Mouse (Mus musculus): ENCODE results near the gene Htr1d. TPM values are rescaled to one million over a fixed set of nuclear protein-coding genes. Genes with fewer than 3 reads are reported as not detected.

The Htr1d gene
- under 1 TPM; 0.39 to 0.41 TPM for total RNA-seq (2021)
- long read RNA-seq, experiment 1, result 0 reads
- long read RNA-seq, experiment 2, result 0 reads

DNA sequence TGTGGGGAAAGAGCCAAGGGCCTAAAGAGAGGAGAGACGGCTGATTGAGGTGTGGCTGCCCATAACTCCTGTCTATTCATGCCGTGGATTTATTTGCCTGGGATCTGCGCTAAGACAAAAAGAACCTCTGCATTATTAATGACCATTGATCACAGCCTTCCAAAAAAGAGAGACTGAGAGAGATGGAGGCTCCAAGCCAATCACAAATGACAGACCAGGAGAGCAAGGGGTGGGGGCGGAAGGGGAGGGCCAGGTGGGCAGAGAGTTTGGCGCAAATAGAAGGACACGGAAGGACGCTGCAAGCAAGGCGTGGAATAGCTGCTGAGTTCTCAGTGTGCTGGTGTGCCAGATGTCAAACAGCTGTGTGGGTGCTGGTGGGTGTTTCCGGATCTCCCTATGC is at the start of gene Htr1d:
Gene Htr1d, plus strand, starts transcription at position 301 of the 400 bp plus-strand sequence.
- no peak for TF ChIP-seq CTCF (conservative IDR thresholded peaks at IDR 0.05)
- DNase-seq (ENCODE audit: low spot score in 2 of 2), result no peak
- no peak within 1 kb of the TSS for H3K27ac ChIP-seq
- peak within 1 kb of the TSS; percentile 54 for H3K4me3 ChIP-seq

DNA sequence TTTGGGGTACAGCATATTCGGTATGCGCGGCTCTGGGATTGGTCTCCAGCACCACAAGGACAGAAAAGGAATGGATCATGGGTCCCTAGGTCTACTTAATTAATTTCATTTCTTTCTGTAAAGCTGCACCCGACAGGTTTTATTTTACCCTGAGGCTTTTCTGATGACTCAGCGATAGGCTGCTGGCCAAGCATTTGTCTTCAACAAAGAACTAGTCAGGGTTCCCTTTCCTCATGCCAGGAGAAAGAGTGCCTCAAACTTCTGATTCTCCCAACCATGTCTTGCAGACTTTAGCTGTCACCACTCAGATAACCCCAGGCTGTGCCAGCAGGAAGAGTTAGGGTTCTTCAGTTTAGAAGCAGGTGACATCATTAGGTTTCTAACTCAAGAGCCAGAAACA is 46.3 kb upstream of the Htr1d start:
- Histone ChIP-seq H3K4me3 (no peak overlapping the region), H3K27ac (no peak overlapping the region)
- TF ChIP-seq CTCF (conservative IDR thresholded peaks at IDR 0.05), result no peak
- no peak for DNase-seq (ENCODE audit: low spot score in 2 of 2)

DNA sequence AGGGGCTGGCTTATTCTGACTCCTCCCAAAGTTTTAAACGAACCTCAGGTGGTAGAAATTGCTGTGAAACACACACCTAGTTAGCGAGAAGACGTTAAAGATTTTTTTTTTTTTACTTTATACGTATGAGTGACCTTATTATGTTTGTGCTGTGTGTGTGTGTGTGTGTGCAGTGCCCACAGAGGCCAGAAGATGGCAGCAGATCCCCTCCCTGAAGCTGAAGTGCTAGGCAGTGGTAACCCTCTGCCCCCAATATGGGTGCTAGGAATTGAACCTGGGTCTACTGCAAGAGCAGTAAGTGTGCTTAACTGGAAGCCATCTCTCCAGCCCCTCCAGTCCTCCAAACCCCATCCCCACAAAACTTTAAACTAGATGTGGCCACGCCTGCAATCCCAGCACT is 40.3 kb upstream of the Htr1d start:
- peak; percentile 43 for TF ChIP-seq CTCF (conservative IDR thresholded peaks at IDR 0.05)
- DNase-seq (ENCODE audit: low spot score in 2 of 2), result no peak
- Histone ChIP-seq H3K4me3 (no peak overlapping the region), H3K27ac (no peak overlapping the region)

- Histone ChIP-seq H3K4me3 (no peak overlapping the region), H3K27ac (no peak overlapping the region)
- DNase-seq (ENCODE audit: low spot score in 2 of 2), result no peak
- no peak for TF ChIP-seq CTCF (conservative IDR thresholded peaks at IDR 0.05)
Observed at GRCm38 (mm10) chr4:136383839-136384238, 39.5 kb upstream of the Htr1d start.

GRCm38 (mm10) chr4:136387261-136387660 is 36.1 kb upstream of the Htr1d start:
- no peak overlapping the region for H3K4me3 ChIP-seq
- no peak overlapping the region for H3K27ac ChIP-seq
- DNase-seq (ENCODE audit: low spot score in 2 of 2), result no peak

GRCm38 (mm10) chr4:136401806-136402205 is 21.5 kb upstream of the Htr1d start:
- Histone ChIP-seq H3K4me3 (no peak overlapping the region), H3K27ac (no peak overlapping the region)
- no peak for TF ChIP-seq CTCF (conservative IDR thresholded peaks at IDR 0.05)
- DNase-seq (ENCODE audit: low spot score in 2 of 2), result no peak

More at GRCm38 (mm10) chr4:136387261-136387660, 36.1 kb upstream of the Htr1d start:
- TF ChIP-seq CTCF (conservative IDR thresholded peaks at IDR 0.05), result no peak

DNA sequence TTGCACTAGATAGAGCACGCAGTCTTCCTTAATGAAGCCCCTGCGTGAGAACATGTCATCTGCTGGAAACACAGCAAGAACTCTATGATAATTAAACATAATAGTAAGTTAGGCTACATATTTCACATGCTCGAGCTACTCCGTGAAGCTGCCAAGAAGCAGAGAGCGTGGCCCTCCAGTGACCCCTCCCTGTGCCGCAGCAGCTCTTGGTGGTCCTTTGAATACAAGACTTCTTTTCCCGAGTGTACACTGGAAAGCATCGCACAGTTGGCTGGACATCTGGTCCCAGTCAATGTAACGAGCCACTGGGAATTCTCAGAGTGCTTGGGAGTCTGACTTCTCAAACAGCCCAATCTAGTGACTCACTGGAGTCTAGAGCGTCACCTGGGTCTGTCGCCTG is 15.5 kb upstream of the Htr1d start:
- no peak overlapping the region for H3K4me3 ChIP-seq
- no peak for DNase-seq (ENCODE audit: low spot score in 2 of 2)

GRCm38 (mm10) chr4:136411995-136412765 is 11.1 kb upstream of the Htr1d start:
- no peak for DNase-seq (ENCODE audit: low spot score in 2 of 2)
- H3K27ac ChIP-seq, result no peak overlapping the region
- no peak for TF ChIP-seq CTCF (conservative IDR thresholded peaks at IDR 0.05)
- H3K4me3 ChIP-seq, result no peak overlapping the region

More for the DNA sequence above, 15.5 kb upstream of the Htr1d start:
- no peak for TF ChIP-seq CTCF (conservative IDR thresholded peaks at IDR 0.05)
- no peak overlapping the region for H3K27ac ChIP-seq

- Histone ChIP-seq H3K27ac (no peak overlapping the region), H3K4me3 (no peak overlapping the region)
- DNase-seq (ENCODE audit: low spot score in 2 of 2), result no peak
- TF ChIP-seq CTCF (conservative IDR thresholded peaks at IDR 0.05), result no peak
Observed at GRCm38 (mm10) chr4:136415477-136415876, 7.8 kb upstream of the Htr1d start.

- DNase-seq (ENCODE audit: low spot score in 2 of 2), result no peak
- H3K27ac ChIP-seq, result no peak overlapping the region
- H3K4me3 ChIP-seq, result no peak overlapping the region
- TF ChIP-seq CTCF (conservative IDR thresholded peaks at IDR 0.05), result no peak
Observed at GRCm38 (mm10) chr4:136418962-136419361, 4.4 kb upstream of the Htr1d start.

GRCm38 (mm10) chr4:136419386-136419785 is 3.9 kb upstream of the Htr1d start:
- DNase-seq (ENCODE audit: low spot score in 2 of 2), result no peak
- no peak for TF ChIP-seq CTCF (conservative IDR thresholded peaks at IDR 0.05)
- H3K27ac ChIP-seq, result no peak overlapping the region
- no peak overlapping the region for H3K4me3 ChIP-seq

DNA sequence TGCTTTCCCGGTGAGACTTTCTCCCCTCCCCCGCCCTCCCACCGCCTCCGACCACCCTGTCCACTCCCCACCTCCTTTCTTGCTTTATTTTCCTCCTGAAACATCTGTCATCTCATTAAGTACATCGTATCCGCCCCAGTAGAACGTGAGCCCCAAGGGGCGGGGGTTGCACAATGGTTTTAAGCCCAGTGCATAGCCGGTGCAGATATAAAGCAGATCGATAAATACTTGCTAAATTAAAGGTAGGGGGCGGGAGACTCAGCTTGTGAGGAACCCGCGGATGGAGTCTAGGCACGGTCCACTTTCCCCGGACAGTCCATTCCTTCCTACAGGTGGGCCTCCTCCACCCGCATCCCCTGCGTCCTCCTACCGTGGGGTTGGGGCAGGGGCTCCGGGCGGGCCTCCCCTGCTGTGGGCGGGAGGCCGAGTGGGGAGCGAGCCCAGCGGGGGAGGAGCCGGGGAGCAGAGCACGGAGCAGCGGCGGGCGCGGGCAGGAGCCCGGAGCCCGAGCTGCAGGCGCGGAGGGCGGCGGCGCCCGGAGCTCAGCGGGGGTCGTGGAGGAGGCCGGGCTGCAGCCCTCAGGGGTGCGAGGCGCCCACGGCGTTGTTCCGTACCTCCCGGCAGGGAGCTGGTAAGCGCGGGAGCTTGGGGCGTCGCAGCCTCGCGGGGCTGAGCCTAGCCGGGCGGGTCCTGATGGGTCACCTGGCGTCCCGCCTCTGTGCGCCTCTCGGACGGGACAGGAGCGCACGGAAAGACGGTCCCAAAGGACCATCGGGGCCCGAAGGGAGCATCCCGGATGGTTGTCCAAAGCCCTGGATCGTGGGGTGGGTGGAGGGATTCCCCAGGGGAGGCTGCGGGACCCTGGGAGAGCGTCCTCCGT is 1.0 kb downstream of the Htr1d start:
- DNase-seq (ENCODE audit: low spot score in 2 of 2), result no peak
- no peak for TF ChIP-seq CTCF (conservative IDR thresholded peaks at IDR 0.05)

GRCm38 (mm10) chr4:136425000-136425288 is 1.6 kb downstream of the Htr1d start:
- peak; percentile 61 for TF ChIP-seq CTCF (conservative IDR thresholded peaks at IDR 0.05)
- DNase-seq (ENCODE audit: low spot score in 2 of 2), result no peak

More for the DNA sequence above, 1.0 kb downstream of the Htr1d start:
- no peak overlapping the region for H3K27ac ChIP-seq
- H3K4me3 ChIP-seq, result peak overlapping the region; percentile 54

More at GRCm38 (mm10) chr4:136425000-136425288, 1.6 kb downstream of the Htr1d start:
- H3K27ac ChIP-seq, result no peak overlapping the region
- H3K4me3 ChIP-seq, result peak overlapping the region; percentile 54
